Mouse (Mus musculus) right cerebral cortex, adult 2 months (tissue): ENCODE results near the gene Cilp.
"Not testable (repeated sequence)": the region's sequence is repeated elsewhere in the genome, so short reads cannot be mapped to it uniquely, and the experiment has no call there.

Experiments used
- DNase-seq, 2 experiments: peaks; one replicate each; pipeline ENCODE4 v3.0.0; 2021 to 2022; ENCODE audit warnings: low spot score in 2 of 2

The Cilp gene

DNA sequence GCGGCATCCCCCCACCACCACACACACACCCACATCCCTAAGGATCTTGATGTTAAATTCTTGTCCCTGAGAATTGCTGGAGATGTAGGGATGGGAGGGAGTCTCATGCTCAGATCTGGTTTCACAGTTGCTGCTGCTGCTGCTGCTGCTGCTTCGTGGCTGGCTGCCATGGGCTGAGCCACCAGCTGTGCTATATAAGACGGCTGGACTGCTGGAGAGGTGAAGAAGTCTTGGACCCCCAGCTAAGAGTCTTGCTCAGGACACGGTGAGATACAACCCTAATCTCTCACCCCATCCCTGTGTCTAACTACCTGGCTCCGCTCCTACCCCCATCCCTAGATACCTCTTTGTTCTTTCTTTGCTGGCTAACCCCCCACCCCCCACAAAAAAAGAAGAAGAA is at the start of gene Cilp:
Cilp (plus strand) TSS at position 222 of the 400 bp plus-strand sequence.
- DNase-seq, result no peak

DNA sequence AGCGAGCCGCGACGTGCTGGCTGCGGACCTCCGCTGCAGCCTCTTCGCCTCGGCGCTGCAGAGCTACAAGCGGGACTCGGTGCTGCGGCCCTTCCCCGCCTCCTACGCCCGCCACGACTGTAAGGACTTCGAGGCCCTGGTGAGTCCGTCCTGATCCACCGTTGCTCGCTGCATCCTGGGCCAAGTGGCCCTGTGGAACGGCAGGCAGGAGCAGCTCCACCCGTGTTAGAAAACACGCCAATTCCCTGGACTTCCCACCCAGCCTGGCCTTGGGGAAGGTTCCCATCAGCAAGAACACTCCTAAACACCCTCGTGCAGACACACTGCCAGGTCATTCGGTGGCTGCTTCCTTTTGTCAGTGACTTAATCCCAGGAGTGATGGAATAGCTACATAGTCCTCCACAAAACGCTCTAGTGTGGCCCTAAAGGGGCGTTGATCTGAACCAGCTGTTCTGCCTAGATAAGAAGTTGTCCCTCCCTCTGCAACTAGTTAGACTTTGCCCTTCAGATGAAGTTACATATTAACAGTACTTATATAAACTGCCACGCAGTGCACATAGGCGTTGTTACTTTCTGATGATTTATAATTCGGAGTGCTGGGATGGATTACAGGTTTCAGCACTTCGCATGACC is 49.4 kb upstream of the Cilp start:
- DNase-seq, result peak in 1 of 2 experiments; percentile 69

DNA sequence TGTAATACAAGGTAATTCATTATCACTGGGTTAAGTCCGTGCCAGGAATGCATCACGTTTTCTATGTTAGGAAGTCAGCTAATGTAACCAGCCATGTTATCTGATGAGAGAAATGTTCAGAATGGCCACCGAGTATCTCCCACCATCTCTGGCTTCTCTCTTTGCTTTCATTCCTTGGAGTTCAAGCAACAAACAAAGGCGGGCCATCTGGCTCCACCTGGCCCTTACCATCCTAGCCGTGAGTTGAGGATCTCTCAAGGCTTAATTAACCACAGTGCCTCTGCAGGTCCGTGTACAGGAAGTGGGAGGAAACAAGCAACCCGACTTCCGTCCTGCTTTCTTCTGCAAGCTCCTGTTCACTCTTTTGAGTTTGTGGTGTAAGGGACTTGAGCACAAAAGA is 48.0 kb upstream of the Cilp start:
- DNase-seq, result no peak

DNA sequence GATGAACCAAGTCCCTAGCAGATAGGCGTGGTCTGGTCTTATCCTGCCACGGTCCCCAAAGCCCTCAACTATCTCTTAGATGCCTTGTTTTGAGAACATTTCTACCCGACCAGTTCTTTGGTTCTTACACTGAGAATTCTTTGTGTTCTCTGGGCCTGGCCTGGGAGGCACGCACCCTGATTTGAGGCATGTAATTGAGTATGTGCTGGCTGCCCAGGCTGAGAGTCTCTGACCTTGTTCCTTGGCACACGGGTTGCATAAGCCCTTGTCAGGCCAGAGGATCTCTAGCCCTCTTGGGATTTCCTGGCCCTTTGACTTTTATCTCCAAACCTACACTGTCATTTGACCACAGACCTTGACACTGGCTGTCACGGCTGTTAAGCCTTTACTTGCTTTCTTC is 47.3 kb upstream of the Cilp start:
- DNase-seq, result no peak

GRCm38 (mm10) chr9:65218916-65219315 is 46.1 kb upstream of the Cilp start:
- DNase-seq, result no peak

GRCm38 (mm10) chr9:65220398-65220797 is 44.6 kb upstream of the Cilp start:
- DNase-seq, result not testable (repeated sequence)

DNA sequence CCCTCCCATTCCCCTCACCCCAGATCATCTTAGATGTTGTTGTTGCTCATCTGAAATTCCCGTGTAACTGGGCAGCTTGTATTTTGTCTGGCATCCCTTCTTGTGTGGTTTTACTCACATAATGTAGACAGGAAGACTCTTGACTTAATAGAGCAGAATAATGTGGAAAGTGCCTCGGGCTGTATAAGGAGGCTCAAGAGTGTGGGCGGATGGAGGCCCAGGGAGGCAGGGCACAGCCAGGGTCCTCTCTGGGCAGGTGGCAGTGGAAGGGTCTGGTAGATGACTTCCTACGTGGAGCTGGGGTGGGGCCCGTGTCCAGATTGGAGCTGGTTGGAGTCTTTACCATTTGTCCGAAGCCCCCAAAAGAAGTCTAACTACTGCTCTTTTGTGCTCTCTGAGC is 41.1 kb upstream of the Cilp start:
- DNase-seq, result no peak

DNA sequence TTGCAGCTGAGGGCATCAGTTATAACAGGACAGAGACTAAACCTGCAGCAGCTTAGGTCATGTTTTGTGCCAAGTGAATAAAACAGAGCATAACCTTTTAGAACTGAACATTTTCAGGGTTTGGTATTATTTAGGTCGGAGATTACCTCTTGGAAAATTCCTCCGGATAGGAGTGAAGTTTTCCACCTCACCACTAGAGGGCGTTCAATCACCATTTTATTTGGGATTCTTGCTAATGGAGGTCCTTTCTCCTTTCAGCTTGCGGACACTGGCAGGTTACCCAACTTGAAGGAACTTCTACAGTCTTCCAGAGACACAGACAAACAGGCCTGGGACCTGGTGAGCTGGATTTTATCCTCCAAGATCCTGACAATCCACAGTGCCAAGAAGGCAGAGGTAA is 39.2 kb upstream of the Cilp start:
- no peak for DNase-seq

- no peak for DNase-seq
These were observed 34.7 kb upstream of the Cilp start for GRCm38 (mm10) chr9:65230250-65230649.

- no peak for DNase-seq
These were observed 33.7 kb upstream of the Cilp start for GRCm38 (mm10) chr9:65231284-65231683.

- no peak for DNase-seq
These were observed 31.6 kb upstream of the Cilp start for GRCm38 (mm10) chr9:65233243-65233985.

GRCm38 (mm10) chr9:65234734-65235133 is 30.2 kb upstream of the Cilp start:
- DNase-seq, result no peak

GRCm38 (mm10) chr9:65235601-65236000 is 29.4 kb upstream of the Cilp start:
- no peak for DNase-seq

DNA sequence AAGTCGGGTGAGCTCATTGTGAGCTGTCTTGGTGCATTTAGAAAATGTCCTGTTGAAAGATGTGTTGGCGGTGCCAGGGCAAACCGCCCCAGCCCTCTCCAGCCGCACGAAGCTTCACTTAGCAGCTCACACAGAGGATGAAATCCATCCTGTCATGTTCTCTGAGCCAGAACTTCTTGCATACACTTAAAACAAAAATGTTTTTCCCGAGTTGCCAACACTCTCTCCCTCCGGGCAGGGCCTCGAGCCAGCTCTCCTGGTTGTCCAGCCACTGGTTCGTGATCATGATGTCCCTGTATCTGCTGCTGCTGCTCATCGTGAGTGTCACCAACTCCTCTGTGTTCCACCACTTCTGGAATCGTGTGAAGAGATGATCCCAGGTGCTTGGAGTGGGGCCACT is 27.4 kb upstream of the Cilp start:
- no peak for DNase-seq

- DNase-seq, result no peak
These were observed 26.7 kb upstream of the Cilp start for GRCm38 (mm10) chr9:65238191-65238760.

GRCm38 (mm10) chr9:65239176-65239575 is 25.8 kb upstream of the Cilp start:
- no peak for DNase-seq

DNA sequence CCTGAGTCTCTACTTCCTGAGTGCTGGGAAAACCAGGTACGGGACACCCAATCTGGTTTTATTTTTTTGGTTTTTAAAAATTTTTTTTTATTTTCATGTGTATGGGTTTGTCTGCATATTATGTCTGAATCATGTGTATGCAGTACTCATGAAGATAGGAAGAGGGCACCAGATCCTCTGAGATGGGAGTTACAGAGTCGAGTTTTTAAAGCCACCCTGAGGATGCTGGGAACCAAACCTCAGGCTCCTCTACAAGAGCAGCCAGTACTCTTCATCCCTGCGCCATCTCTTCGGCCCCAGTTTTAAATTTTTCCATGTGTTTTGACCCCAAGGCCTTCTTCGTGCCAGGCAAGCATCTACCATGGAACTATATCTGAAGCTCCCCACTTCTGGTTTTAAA is 25.2 kb upstream of the Cilp start:
- DNase-seq, result no peak

GRCm38 (mm10) chr9:65240587-65240986 is 24.4 kb upstream of the Cilp start:
- DNase-seq, result no peak

DNA sequence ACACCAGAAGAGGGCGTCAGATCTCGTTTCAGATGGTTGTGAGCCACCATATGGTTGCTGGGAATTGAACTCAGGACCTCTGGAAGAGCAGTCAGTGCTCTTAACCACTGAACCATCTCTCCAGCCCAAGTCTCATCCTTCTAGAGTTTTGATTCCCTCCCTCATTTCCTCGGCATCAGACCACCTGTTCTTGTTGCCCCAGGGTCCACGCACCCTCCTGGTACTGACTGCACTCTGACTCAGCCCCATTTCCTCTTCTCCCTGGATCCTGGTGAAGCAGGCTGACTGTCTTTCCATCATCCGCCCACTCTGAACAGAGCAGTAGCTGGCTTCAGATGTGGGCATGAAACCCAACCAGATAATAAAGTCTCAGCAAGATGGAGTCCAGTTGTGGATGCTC is 23.0 kb upstream of the Cilp start:
- DNase-seq, result no peak

DNA sequence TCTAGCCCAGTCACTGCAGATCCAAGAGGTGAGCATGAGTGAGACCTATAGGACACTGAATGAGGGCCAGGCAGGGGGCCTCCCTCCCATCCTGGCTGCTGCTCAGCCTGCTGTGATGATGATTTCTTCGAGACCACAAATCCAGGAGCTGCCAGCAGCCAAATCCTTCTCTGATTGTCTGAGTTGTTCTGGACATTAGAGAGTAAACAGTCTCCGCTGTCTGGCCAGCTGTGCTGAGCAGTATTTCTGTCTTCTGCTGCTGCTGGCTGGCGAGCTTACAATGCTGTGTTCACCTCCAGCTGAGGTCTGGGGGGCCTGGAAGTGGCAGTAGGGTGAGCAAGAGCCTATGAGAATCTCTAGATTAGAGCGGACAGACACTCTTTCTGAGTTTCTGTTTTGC is 21.7 kb upstream of the Cilp start:
- DNase-seq, result no peak

- DNase-seq, result peak; percentile 16 to 26
These were observed 20.8 kb upstream of the Cilp start for GRCm38 (mm10) chr9:65244036-65244806.
